Mouse (Mus musculus) megakaryocyte, embryonic 14.5 days (primary cell): Measurements from ENCODE around the gene Synj1. TPM values are rescaled to one million over a fixed set of nuclear protein-coding genes. Genes with fewer than 3 reads are reported as not detected.

ENCODE experiments used
- H3K27me3 ChIP-seq: replicated peaks from 2 replicates; pipeline ENCODE3; 2012; ENCODE audit warnings: inconsistent platforms
- H3K36me3 ChIP-seq: replicated peaks from 2 replicates; pipeline ENCODE3; 2012; ENCODE audit warnings: low read length, inconsistent platforms, mixed read lengths
- H3K4me1 ChIP-seq: 2 replicates; pipeline ENCODE4 v1.6.1; 2012; ENCODE audit warnings: inconsistent platforms
- H3K4me3 ChIP-seq: replicated peaks from 2 replicates; pipeline ENCODE3; 2012; ENCODE audit warnings: moderate library complexity, mild to moderate bottlenecking, inconsistent platforms
- H3K9me3 ChIP-seq: 2 replicates; pipeline ENCODE4 v1.6.1; 2012; ENCODE audit warnings: inconsistent platforms
- FLI1 ChIP-seq: IDR thresholded peaks from 2 replicates; pipeline ENCODE4 v1.6.1; 2012; ENCODE audit warnings: low read length, inconsistent platforms, mixed read lengths
- GATA1 ChIP-seq: IDR thresholded peaks from 3 replicates; pipeline ENCODE4 v1.6.1; 2012; ENCODE audit warnings: mixed read lengths, low read length, inconsistent platforms, borderline replicate concordance
- polyA plus RNA-seq: library from polyadenylated mRNA; stranded (reverse); fragments of >175 nt; gene quantifications from 2 replicates; pipeline ENCODE4 v1.2.3, GENCODE M21; 2012; ENCODE audit warnings: low replicate concordance; ENCODE audit not compliant: insufficient read depth

The Synj1 gene
- polyA plus RNA-seq, 1 experiment = 14.4 TPM

GRCm38 (mm10) chr16:90899498-90899897 is 111.6 kb downstream of the Synj1 start:
- no peak for TF ChIP-seq FLI1
- no peak for TF ChIP-seq GATA1
- Histone ChIP-seq H3K4me3 (no peak overlapping the region), H3K9me3 (no peaks in the 10 kb centered on the region), H3K36me3 (no peaks in the 10 kb centered on the region), H3K4me1 (no peaks in the 10 kb centered on the region), H3K27me3 (peaks cover 30% of the 10 kb centered on the region)

DNA sequence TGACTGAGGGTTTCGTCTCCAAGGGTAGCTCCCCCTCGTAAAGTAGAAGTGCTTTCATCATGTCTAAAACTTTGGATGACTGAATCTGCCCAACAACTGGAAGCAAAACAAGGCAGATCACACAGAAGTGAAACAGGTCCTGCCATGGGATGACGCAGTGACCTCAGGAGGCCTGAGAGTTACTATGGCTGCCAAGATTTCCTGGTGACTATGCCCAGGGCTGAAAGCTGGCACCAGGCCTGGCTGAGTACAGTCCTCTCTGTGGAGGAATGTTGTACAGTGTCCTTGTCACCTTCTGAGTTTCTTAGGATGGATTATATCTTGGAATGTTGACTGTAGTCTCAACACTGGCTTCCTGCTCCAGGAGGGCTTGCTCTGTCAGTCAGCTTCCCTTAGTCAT is 113.5 kb downstream of the Synj1 start:
- TF ChIP-seq FLI1 = no peak
- TF ChIP-seq GATA1 = no peak
- Histone ChIP-seq H3K27me3 (peaks cover 20% of the 10 kb centered on the region), H3K4me3 (no peak overlapping the region), H3K4me1 (no peaks in the 10 kb centered on the region), H3K9me3 (no peaks in the 10 kb centered on the region), H3K36me3 (no peaks in the 10 kb centered on the region)

- Histone ChIP-seq H3K9me3 (peaks cover 14% of the 10 kb centered on the region), H3K4me1 (no peaks in the 10 kb centered on the region), H3K27me3 (peaks cover 25% of the 10 kb centered on the region), H3K4me3 (no peak overlapping the region), H3K36me3 (no peaks in the 10 kb centered on the region)
- TF ChIP-seq GATA1 (no peak), FLI1 (no peak)
Measured at GRCm38 (mm10) chr16:90893792-90894191, 117.3 kb downstream of the Synj1 start.

DNA sequence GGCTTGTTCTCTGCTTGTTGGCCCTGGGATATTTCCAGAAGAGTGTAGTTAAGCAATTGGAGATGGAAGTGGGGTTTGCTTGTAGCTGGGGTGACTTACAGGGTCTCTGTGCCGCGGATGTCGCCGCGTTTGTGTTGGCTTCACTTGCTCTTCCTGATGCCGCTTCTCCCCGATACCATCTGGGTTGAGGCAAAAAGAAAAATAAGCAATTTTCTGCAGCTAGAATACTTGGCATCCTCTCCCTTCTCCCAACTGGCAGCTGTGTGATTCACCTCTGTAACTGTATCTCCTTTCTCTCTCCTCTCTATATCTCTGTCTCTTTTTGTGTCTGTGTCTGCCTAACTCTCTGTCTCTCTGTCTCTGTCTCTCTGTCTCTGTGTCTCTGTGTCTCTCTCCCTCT is 118.1 kb downstream of the Synj1 start:
- no peak overlapping the region for H3K4me3 ChIP-seq
- TF ChIP-seq GATA1 (no peak), FLI1 (no peak)
- H3K27me3 ChIP-seq = peaks cover 24% of the 10 kb centered on the region
- H3K4me1 ChIP-seq = no peaks in the 10 kb centered on the region
- H3K9me3 ChIP-seq = peaks cover 22% of the 10 kb centered on the region
- no peaks in the 10 kb centered on the region for H3K36me3 ChIP-seq

- Histone ChIP-seq H3K36me3 (no peaks in the 10 kb centered on the region), H3K4me1 (no peaks in the 10 kb centered on the region), H3K27me3 (peaks cover 24% of the 10 kb centered on the region), H3K9me3 (peaks cover 25% of the 10 kb centered on the region), H3K4me3 (no peak overlapping the region)
- no peak for TF ChIP-seq FLI1
- no peak for TF ChIP-seq GATA1
Measured at GRCm38 (mm10) chr16:90892081-90892480, 119.0 kb downstream of the Synj1 start.

- H3K4me3 ChIP-seq = no peak overlapping the region
- no peaks in the 10 kb centered on the region for H3K36me3 ChIP-seq
- peaks cover 25% of the 10 kb centered on the region for H3K9me3 ChIP-seq
- H3K4me1 ChIP-seq = no peaks in the 10 kb centered on the region
- H3K27me3 ChIP-seq = peaks cover 24% of the 10 kb centered on the region
- TF ChIP-seq FLI1 (no peak), GATA1 (no peak)
Measured at GRCm38 (mm10) chr16:90891601-90892000, 119.5 kb downstream of the Synj1 start.

DNA sequence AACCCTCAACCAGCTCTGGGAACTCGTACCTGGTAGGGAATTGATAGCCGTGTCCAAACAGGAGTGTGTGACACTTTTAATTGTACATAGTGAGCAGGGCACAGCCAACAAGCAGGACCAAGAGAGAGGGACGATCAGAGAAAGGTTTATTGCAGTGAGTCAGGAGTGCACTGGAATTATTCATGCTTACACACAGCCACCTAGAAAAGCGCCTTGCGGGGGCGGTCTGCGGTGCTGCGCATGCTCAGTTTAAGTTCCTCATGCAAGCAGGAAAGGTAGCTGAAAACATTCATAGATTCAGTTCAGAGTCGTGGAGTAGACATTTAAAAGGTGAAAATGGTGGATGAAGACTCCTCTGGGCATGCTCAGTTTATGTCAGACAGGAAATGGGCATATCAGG is 120.4 kb downstream of the Synj1 start:
- Histone ChIP-seq H3K4me1 (peaks cover 5% of the 10 kb centered on the region), H3K27me3 (peaks cover 21% of the 10 kb centered on the region)
- TF ChIP-seq GATA1 = no peak
- TF ChIP-seq FLI1 = no peak

More for the DNA sequence above, 120.4 kb downstream of the Synj1 start:
- Histone ChIP-seq H3K4me3 (no peak overlapping the region), H3K36me3 (no peaks in the 10 kb centered on the region), H3K9me3 (peaks cover 25% of the 10 kb centered on the region)

Other genes starting within 250 kb of the Synj1 start
- gene Urb1, start 200.9 kb downstream of the Synj1 start, polyA plus RNA-seq = 0.65 and 0.95 TPM in 2 replicates
- gene Eva1c, start 184.6 kb downstream of the Synj1 start, polyA plus RNA-seq = not detected in 2 replicates
- gene Cfap298, start 76.2 kb downstream of the Synj1 start, polyA plus RNA-seq = 10.7 and 33.7 TPM in 2 replicates
- 2.0 and 4.8 TPM in 2 replicates for gene Paxbp1, start 33.2 kb upstream of the Synj1 start, polyA plus RNA-seq
- not detected in 2 replicates for gene 4932438H23Rik, start 83.8 kb upstream of the Synj1 start, polyA plus RNA-seq
- gene Olig2, start 214.1 kb upstream of the Synj1 start, polyA plus RNA-seq = not detected in 2 replicates